Mouse (Mus musculus) thymus, postnatal 36 days (tissue): ENCODE results near the gene Slc28a1.
"Not testable (repeated sequence)": the region's sequence is repeated elsewhere in the genome, so short reads cannot be mapped to it uniquely, and the experiment has no call there.

Experiments used
- DNase-seq, 2 experiments: peaks; one replicate each; pipeline ENCODE4 v3.0.0; 2022; ENCODE audit warnings: mixed read lengths in 2 of 2

Gene Slc28a1

GRCm38 (mm10) chr7:81125215-81126175, 10.9 kb downstream of the Slc28a1 start:
- no peak for DNase-seq

GRCm38 (mm10) chr7:81131864-81132263, 17.3 kb downstream of the Slc28a1 start:
- DNase-seq, result no peak

GRCm38 (mm10) chr7:81132851-81133279, 18.3 kb downstream of the Slc28a1 start:
- no peak for DNase-seq

GRCm38 (mm10) chr7:81133416-81133815, 18.8 kb downstream of the Slc28a1 start:
- no peak for DNase-seq

GRCm38 (mm10) chr7:81133941-81134340, 19.3 kb downstream of the Slc28a1 start:
- DNase-seq, result no peak

- peak; percentile 48 to 50 for DNase-seq
These were observed 20.0 kb downstream of the Slc28a1 start for GRCm38 (mm10) chr7:81134614-81135067.

- no peak for DNase-seq
These were observed 22.7 kb downstream of the Slc28a1 start for GRCm38 (mm10) chr7:81137292-81137691.

GRCm38 (mm10) chr7:81139100-81139499, 24.5 kb downstream of the Slc28a1 start:
- no peak for DNase-seq

- no peak for DNase-seq
These were observed 25.2 kb downstream of the Slc28a1 start for GRCm38 (mm10) chr7:81139671-81140404.

GRCm38 (mm10) chr7:81141541-81141940, 26.9 kb downstream of the Slc28a1 start:
- no peak for DNase-seq

GRCm38 (mm10) chr7:81143056-81143455, 28.5 kb downstream of the Slc28a1 start:
- DNase-seq, result not testable (repeated sequence)

GRCm38 (mm10) chr7:81149759-81150158, 35.2 kb downstream of the Slc28a1 start:
- DNase-seq, result no peak

- DNase-seq, result no peak
These were observed 36.6 kb downstream of the Slc28a1 start for GRCm38 (mm10) chr7:81151216-81151615.

- DNase-seq, result no peak
These were observed 37.7 kb downstream of the Slc28a1 start for GRCm38 (mm10) chr7:81152306-81152705.

GRCm38 (mm10) chr7:81152826-81153225, 38.2 kb downstream of the Slc28a1 start:
- no peak for DNase-seq

- no peak for DNase-seq
These were observed 38.7 kb downstream of the Slc28a1 start for GRCm38 (mm10) chr7:81153327-81153726.

GRCm38 (mm10) chr7:81154244-81154643, 39.6 kb downstream of the Slc28a1 start:
- DNase-seq, result not testable (repeated sequence)

GRCm38 (mm10) chr7:81154960-81155359, 40.4 kb downstream of the Slc28a1 start:
- peak; percentile 50 to 52 for DNase-seq

GRCm38 (mm10) chr7:81158933-81159332, 44.3 kb downstream of the Slc28a1 start:
- no peak for DNase-seq

GRCm38 (mm10) chr7:81161666-81162065, 47.1 kb downstream of the Slc28a1 start:
- DNase-seq, result peak; percentile 21 to 26

- DNase-seq, result peak; percentile 65 to 72
These were observed 47.7 kb downstream of the Slc28a1 start for GRCm38 (mm10) chr7:81162345-81162744.

- no peak for DNase-seq
These were observed 49.8 kb downstream of the Slc28a1 start for GRCm38 (mm10) chr7:81164411-81164810.

GRCm38 (mm10) chr7:81167124-81167523, 52.5 kb downstream of the Slc28a1 start:
- DNase-seq, result no peak
